ENCODE assay signal across 18 mouse cellular contexts in genomic region chr9:121446431-121446831, GRCm38 (mm10). TPM values are rescaled to one million over a fixed set of nuclear protein-coding genes. Genes with fewer than 3 reads are reported as not detected.
DNase-seq lines count a peak whose midpoint lies in the region; ATAC-seq and TF ChIP-seq lines count a peak whose summit lies in the region.
"Had no signal": no experiment of that assay in that cellular context is flagged by ENCODE, and none has a peak within 500 bp of the region (broad histone marks: within the 10 kb centered on the region; RNA-seq: fewer than 3 reads in every experiment).

No protein-coding gene starts in this region.

- DNase-seq in forebrain, embryonic 14.5 days (ENCODE audit: low spot score): peak; percentile 72
- no peak for DNase-seq in forebrain, embryonic 10.5 days (ENCODE audit: extremely low spot score, low spot score)
- DNase-seq in brain, embryonic 18.5 days (ENCODE audit: low read depth, low spot score): peak; percentile 39
- peak; percentile 72 for DNase-seq in forebrain, postnatal 0 days
- DNase-seq in left cerebral cortex, postnatal 36 days (ENCODE audit: low spot score in 2 of 2): peak; percentile 48 to 64
- DNase-seq in heart, adult 11 months: no peak
- DNase-seq: gastrocnemius, postnatal 10 days; liver, postnatal 0 days; thymus, postnatal 14 days had no signal

- 85% methylated on average over 13 of the region's 13 CpGs for WGBS in forebrain, embryonic 14.5 days
- WGBS in forebrain, embryonic 10.5 days: 92% methylated on average over 13 of the region's 13 CpGs
- WGBS in forebrain, postnatal 0 days: 59% methylated on average over 13 of the region's 13 CpGs

- peaks cover 86% of the 10 kb centered on the region for H3K36me3 ChIP-seq in forebrain, embryonic 14.5 days (ENCODE audit: control insufficient read depth, insufficient read depth, low read length)
- H3K36me3 ChIP-seq in forebrain, embryonic 10.5 days (replicated peaks): peaks cover 100% of the 10 kb centered on the region
- peaks cover 89% of the 10 kb centered on the region for H3K36me3 ChIP-seq in forebrain, postnatal 0 days (ENCODE audit: insufficient read depth)

- H3K4me2 ChIP-seq in forebrain, embryonic 14.5 days (ENCODE audit: low read length): no peak overlapping the region
- H3K4me2 ChIP-seq in forebrain, postnatal 0 days (ENCODE audit: low read depth): no peak overlapping the region
- H3K4me2 ChIP-seq: embryonic facial prominence, embryonic 13.5 days; heart, embryonic 12.5 days had no signal

- H3K27ac ChIP-seq in forebrain, embryonic 14.5 days (ENCODE audit: low read depth, low read length): peak overlapping the region; percentile 3; the same call in 1 of the 2 replicates
- H3K27ac ChIP-seq in forebrain, embryonic 10.5 days: no peak overlapping the region
- H3K27ac ChIP-seq in forebrain, postnatal 0 days (ENCODE audit: low read depth, low read length): no peak overlapping the region
- H3K27ac ChIP-seq: embryonic facial prominence, embryonic 13.5 days; hindbrain, embryonic 10.5 days; limb, embryonic 10.5 days had no signal

- peaks cover 2% of the 10 kb centered on the region; the same call in 1 of the 2 replicates for H3K4me1 ChIP-seq in forebrain, embryonic 14.5 days (ENCODE audit: control insufficient read depth, insufficient read depth, low read length)
- no peaks in the 10 kb centered on the region for H3K4me1 ChIP-seq in forebrain, embryonic 10.5 days
- no peaks in the 10 kb centered on the region for H3K4me1 ChIP-seq in forebrain, postnatal 0 days (ENCODE audit: insufficient read depth)
- H3K4me1 ChIP-seq: embryonic facial prominence, embryonic 13.5 days had no signal

- intact Hi-C loops in left cerebral cortex, postnatal 36 days (cut with DNase I): no loop called here

- no peak for TF ChIP-seq CTCF in forebrain, postnatal 0 days (IDR thresholded peaks at IDR 0.05; ENCODE audit: low read depth)

- H3K4me3 ChIP-seq in forebrain, embryonic 14.5 days (ENCODE audit: low read depth, low read length): no peak overlapping the region
- H3K4me3 ChIP-seq in forebrain, embryonic 10.5 days: no peak overlapping the region
- no peak overlapping the region for H3K4me3 ChIP-seq in forebrain, postnatal 0 days (ENCODE audit: low read depth, low read length)
- H3K4me3 ChIP-seq: embryonic facial prominence, embryonic 13.5 days; heart, embryonic 12.5 days; hindbrain, embryonic 10.5 days; limb, embryonic 10.5 days; megakaryocyte, embryonic 14.5 days; myocyte had no signal

- H3K27me3 ChIP-seq in forebrain, embryonic 14.5 days (replicated peaks; ENCODE audit: control insufficient read depth, insufficient read depth, low read length): no peaks in the 10 kb centered on the region
- H3K27me3 ChIP-seq in forebrain, embryonic 10.5 days (ENCODE audit: poor library complexity, severe bottlenecking): no peaks in the 10 kb centered on the region
- no peaks in the 10 kb centered on the region for H3K27me3 ChIP-seq in forebrain, postnatal 0 days (ENCODE audit: insufficient read depth, low read length)
- H3K27me3 ChIP-seq: embryonic facial prominence, embryonic 13.5 days; heart, embryonic 12.5 days had no signal

- ATAC-seq in forebrain, embryonic 14.5 days: peak; percentile 66; the same call in 1 of the 2 replicates
- ATAC-seq in forebrain, postnatal 0 days: peak; percentile 42; the same call in 1 of the 2 replicates
- ATAC-seq in megakaryocyte progenitor cell, adult 5-6 weeks (replicated peaks; ENCODE audit: poor library complexity): no peak
- ATAC-seq in activated CD4-positive, CD25-positive, alpha-beta regulatory T cell, adult 4 months: no peak
- ATAC-seq: liver, postnatal 0 days had no signal

- H3K9me3 ChIP-seq in forebrain, embryonic 14.5 days (replicated peaks; ENCODE audit: control insufficient read depth, low read length): no peaks in the 10 kb centered on the region
- H3K9me3 ChIP-seq in forebrain, embryonic 10.5 days: no peaks in the 10 kb centered on the region
- H3K9me3 ChIP-seq in forebrain, postnatal 0 days (ENCODE audit: low read length): no peaks in the 10 kb centered on the region
- H3K9me3 ChIP-seq: embryonic facial prominence, embryonic 13.5 days; G1E; heart, embryonic 12.5 days; hindbrain, embryonic 10.5 days; limb, embryonic 10.5 days; megakaryocyte, embryonic 14.5 days had no signal

- H3K9ac ChIP-seq in forebrain, embryonic 14.5 days (ENCODE audit: low read length): no peak overlapping the region
- H3K9ac ChIP-seq in forebrain, postnatal 0 days: no peak overlapping the region
- H3K9ac ChIP-seq: embryonic facial prominence, embryonic 13.5 days; heart, embryonic 12.5 days; liver, postnatal 0 days had no signal

RNA-seq across cellular contexts. Expression of gene Cck, which starts 49.1 kb away (rescaled TPM):
- 27.1 and 30.2 TPM in 2 replicates for polyA plus RNA-seq in forebrain, embryonic 14.5 days (2014; fragmentation: Nextera tagmentation; extraction: Ambion mirVana)
- polyA plus RNA-seq in forebrain, embryonic 10.5 days (2016; fragmentation: Nextera tagmentation; extraction: Ambion mirVana): 0.64 and 0.66 TPM in 2 replicates
- total RNA-seq in forebrain, postnatal 0 days (2014; rRNA removed): 150 and 194 TPM in 2 replicates
- 172 and 174 TPM in 2 replicates for polyA plus RNA-seq in forebrain, postnatal 0 days (2015; fragmentation: Nextera tagmentation; extraction: Ambion mirVana)
- total RNA-seq in left cerebral cortex, postnatal 36 days (2021): 100 to 1,000 TPM; 676 to 879 TPM
- not detected in 2 replicates for total RNA-seq in megakaryocyte progenitor cell, adult 5-6 weeks (2015)
- total RNA-seq in megakaryocyte progenitor cell, adult 5-6 weeks (2017): not detected in 2 replicates
- not detected for polyA plus RNA-seq in activated CD4-positive, CD25-positive, alpha-beta regulatory T cell, adult 4 months (2017; shearing (Covaris generic))
- total RNA-seq: G1E had no signal
- polyA plus RNA-seq: G1E; liver, postnatal 0 days had no signal

Comparison
In these comparisons a context has a peak if more than half of its experiments do, and no peak if none do; other contexts are left out.
1. DNase-seq: peak in forebrain, embryonic 14.5 days (single experiment), brain, embryonic 18.5 days (single experiment), forebrain, postnatal 0 days (single experiment) and left cerebral cortex, postnatal 36 days (2 of 2); none in forebrain, embryonic 10.5 days (single experiment) and heart, adult 11 months (single experiment).
2. RNA of gene Cck, which starts 49.1 kb away (polyA plus RNA-seq): 172 to 174 TPM in forebrain, postnatal 0 days and 27.1 to 30.2 TPM in forebrain, embryonic 14.5 days; 0.64 to 0.66 TPM in forebrain, embryonic 10.5 days and not detected in activated CD4-positive, CD25-positive, alpha-beta regulatory T cell, adult 4 months; every median in the first group is over 10 times any median in the second.
3. ATAC-seq: peak in forebrain, embryonic 14.5 days (single experiment) and forebrain, postnatal 0 days (single experiment); none in megakaryocyte progenitor cell, adult 5-6 weeks (single experiment) and activated CD4-positive, CD25-positive, alpha-beta regulatory T cell, adult 4 months (single experiment).